Mouse (Mus musculus): ENCODE measurements around the gene Pigm. TPM values are rescaled to one million over a fixed set of nuclear protein-coding genes. Genes with fewer than 3 reads are reported as not detected.

The Pigm gene
- polyA plus RNA-seq, 1 experiment from 2014 or later, result 5.7 TPM

GRCm38 (mm10) chr1:172433012-172433850, 56.9 kb downstream of the Pigm start:
- no peak overlapping the region for H3K4me2 ChIP-seq (replicated peaks)
- H3K9me3 ChIP-seq (replicated peaks), result no peaks in the 10 kb centered on the region
- no peak overlapping the region for H3K27ac ChIP-seq (replicated peaks)
- no peaks in the 10 kb centered on the region for H3K27me3 ChIP-seq
- H3K9ac ChIP-seq, result no peak overlapping the region
- no peaks in the 10 kb centered on the region for H3K36me3 ChIP-seq
- 0 out of 2 replicates have a peak, but pooled peaks cover 3% of the 10 kb centered on the region for H3K4me1 ChIP-seq
- H3K4me3 ChIP-seq (replicated peaks), result no peak overlapping the region
- 86% methylated on average over 20 of the region's 20 CpGs for whole genome bisulfite sequencing
- no peak for ATAC-seq (ENCODE audit: insufficient number of reproducible peaks, low FRiP score, low TSS enrichment, low read depth)

Other genes starting within 250 kb of the Pigm start
- 138 and 139 TPM in 2 replicates for gene Pex19, start 249.8 kb upstream of the Pigm start, polyA plus RNA-seq (2015; fragmentation: Nextera tagmentation; extraction: Ambion mirVana)
- 135 and 140 TPM in 2 replicates for gene Dcaf8, start 228.5 kb upstream of the Pigm start, polyA plus RNA-seq (2015; fragmentation: Nextera tagmentation; extraction: Ambion mirVana)
- gene Pea15a, start 169.7 kb upstream of the Pigm start, polyA plus RNA-seq (2015; fragmentation: Nextera tagmentation; extraction: Ambion mirVana), result 122 and 131 TPM in 2 replicates
- gene Casq1, start 156.7 kb upstream of the Pigm start, polyA plus RNA-seq (2015; fragmentation: Nextera tagmentation; extraction: Ambion mirVana), result 18.9 and 24.6 TPM in 2 replicates
- gene Atp1a4, start 118.1 kb upstream of the Pigm start, polyA plus RNA-seq (2015; fragmentation: Nextera tagmentation; extraction: Ambion mirVana), result not detected in 2 replicates
- gene Igsf8, start 114.9 kb upstream of the Pigm start, polyA plus RNA-seq (2015; fragmentation: Nextera tagmentation; extraction: Ambion mirVana), result 71.9 and 73.4 TPM in 2 replicates
- gene Atp1a2, start 78.5 kb upstream of the Pigm start, polyA plus RNA-seq (2015; fragmentation: Nextera tagmentation; extraction: Ambion mirVana), result 4.7 and 5.6 TPM in 2 replicates
- 0.14 and 0.28 TPM in 2 replicates for gene Kcnj9, start 47.2 kb upstream of the Pigm start, polyA plus RNA-seq (2015; fragmentation: Nextera tagmentation; extraction: Ambion mirVana)
- gene Kcnj10, start 35.3 kb upstream of the Pigm start, polyA plus RNA-seq (2015; fragmentation: Nextera tagmentation; extraction: Ambion mirVana), result 0.09 and 0.14 TPM in 2 replicates
- gene Slamf9, start 98.8 kb downstream of the Pigm start, polyA plus RNA-seq (2015; fragmentation: Nextera tagmentation; extraction: Ambion mirVana), result 0.85 and 1.2 TPM in 2 replicates
- gene Igsf9, start 105.2 kb downstream of the Pigm start, polyA plus RNA-seq (2015; fragmentation: Nextera tagmentation; extraction: Ambion mirVana), result 58.4 and 61.0 TPM in 2 replicates
- 260 and 286 TPM in 2 replicates for gene Tagln2, start 123.5 kb downstream of the Pigm start, polyA plus RNA-seq (2015; fragmentation: Nextera tagmentation; extraction: Ambion mirVana)
- 12.2 and 18.7 TPM in 2 replicates for gene Cfap45, start 144.3 kb downstream of the Pigm start, polyA plus RNA-seq (2015; fragmentation: Nextera tagmentation; extraction: Ambion mirVana)
- gene Vsig8, start 179.4 kb downstream of the Pigm start, polyA plus RNA-seq (2015; fragmentation: Nextera tagmentation; extraction: Ambion mirVana), result 7.7 and 10.9 TPM in 2 replicates
- 0.29 TPM in 1 of 2 replicates, not detected in the other for gene Slamf8, start 214.0 kb downstream of the Pigm start, polyA plus RNA-seq (2015; fragmentation: Nextera tagmentation; extraction: Ambion mirVana)
- 0.28 and 0.32 TPM in 2 replicates for gene Fcrl6, start 226.0 kb downstream of the Pigm start, polyA plus RNA-seq (2015; fragmentation: Nextera tagmentation; extraction: Ambion mirVana)